Mouse (Mus musculus) myocyte (in vitro differentiated cells): ENCODE data around the gene Crebl2.

Source experiments
- CEBPB ChIP-seq: IDR thresholded peaks from 2 replicates; pipeline ENCODE4 v1.6.1; 2011; ENCODE audit warnings: mild to moderate bottlenecking, moderate library complexity; ENCODE audit not compliant: poor library complexity, insufficient read depth, severe bottlenecking
- E2F4 ChIP-seq: IDR thresholded peaks from one replicate; pipeline ENCODE4 v1.6.1; 2011; ENCODE audit warnings: mild to moderate bottlenecking, control low read depth, moderate library complexity; ENCODE audit not compliant: insufficient read depth
- MYOD1 ChIP-seq, 3 experiments: IDR thresholded peaks; one replicate each; pipeline ENCODE4 v1.6.1; 2011; ENCODE audit warnings: control low read depth in 2 of 3, low read depth in 2 of 3, mild to moderate bottlenecking in 2 of 3, moderate library complexity in 1 of 3; ENCODE audit not compliant: insufficient read length in 2 of 3, control insufficient read depth in 1 of 3
- MYOG ChIP-seq, 3 experiments: IDR thresholded peaks; one replicate each; pipeline ENCODE4 v1.6.1; 2011; ENCODE audit warnings: control low read depth in 2 of 3, low read depth in 2 of 3, mild to moderate bottlenecking in 2 of 3; ENCODE audit not compliant: insufficient read length in 2 of 3, control insufficient read depth in 1 of 3, insufficient read depth in 1 of 3
- POLR2A ChIP-seq: IDR thresholded peaks from one replicate; pipeline ENCODE4 v1.6.1; 2011; ENCODE audit warnings: low read depth, mild to moderate bottlenecking, control low read depth, moderate library complexity; ENCODE audit not compliant: insufficient read length
- POLR2AphosphoS2 ChIP-seq: IDR thresholded peaks from one replicate; pipeline ENCODE4 v1.6.1; 2011; ENCODE audit warnings: low read depth, control low read depth; ENCODE audit not compliant: insufficient read length
- REST ChIP-seq: IDR thresholded peaks from one replicate; pipeline ENCODE4 v1.6.1; 2011; ENCODE audit warnings: mild to moderate bottlenecking, control low read depth, moderate library complexity; ENCODE audit not compliant: insufficient read depth, insufficient read length
- SRF ChIP-seq: IDR thresholded peaks from one replicate; pipeline ENCODE4 v1.6.1; 2011; ENCODE audit warnings: low read depth; ENCODE audit not compliant: control insufficient read depth, insufficient read length
- TCF12 ChIP-seq: IDR thresholded peaks from one replicate; pipeline ENCODE4 v1.6.1; 2011; ENCODE audit warnings: mild to moderate bottlenecking, control low read depth; ENCODE audit not compliant: poor library complexity, insufficient read depth, severe bottlenecking
- USF1 ChIP-seq: IDR thresholded peaks from one replicate; pipeline ENCODE4 v1.6.1; 2011; ENCODE audit warnings: low read depth, mild to moderate bottlenecking, control low read depth, moderate library complexity

GRCm38 (mm10) chr6:134813066-134813465, 16.9 kb upstream of the Crebl2 start:
- TF ChIP-seq POLR2A (no peak), TCF12 (no peak), MYOG (IDR thresholded peaks at IDR 0.05; ENCODE audit: control insufficient read depth in 1 of 3, insufficient read depth in 1 of 3, insufficient read length in 2 of 3, low read depth in 2 of 3) (no peak), USF1 (no peak), E2F4 (no peak), SRF (no peak), MYOD1 (IDR thresholded peaks at IDR 0.05; ENCODE audit: control insufficient read depth in 1 of 3, insufficient read length in 2 of 3, low read depth in 2 of 3) (no peak), POLR2AphosphoS2 (no peak), CEBPB (no peak), REST (no peak)
